Mouse (Mus musculus): ENCODE measurements at regions not wholly inside any gene's neighbourhood (a gene's known extent, or its start where the extent isn't known, plus 50 kb on each side); places are given as distances from the start of the nearest gene placed in this dataset.

DNA sequence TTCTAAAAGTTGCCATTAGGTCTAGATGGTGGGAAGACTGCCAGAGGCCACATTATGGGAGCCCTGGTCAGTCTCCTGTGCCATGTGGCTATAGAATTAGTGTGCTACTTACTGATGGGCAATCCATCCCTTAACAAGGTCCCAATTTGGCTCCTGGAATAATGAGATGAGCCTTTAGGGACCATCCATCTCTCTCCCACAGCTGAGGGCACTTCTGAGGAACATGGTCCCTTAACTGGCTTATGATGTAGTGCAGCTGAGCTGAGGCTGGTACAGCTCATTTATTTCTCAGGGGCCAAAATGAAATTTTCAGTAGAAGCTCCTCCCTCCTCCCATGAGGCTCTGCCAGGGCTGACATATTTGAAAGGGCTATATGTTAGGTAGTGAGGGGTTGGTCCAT is 697.9 kb downstream of the Hs3st4 start:
- DNase-seq (ENCODE audit: extremely low spot score in 1 of 2, low spot score in 2 of 2) = no peak
- Histone ChIP-seq H3K27ac (peak overlapping the region; percentile 45), H3K4me3 (no peak overlapping the region)
- intact Hi-C loops (cut with DNase I) = loop anchor here (5.0 to 10.0 kb wide), 2 partner anchors 107 to 254 kb away; no protein-coding TSS in a partner anchor
- TF ChIP-seq CTCF (IDR thresholded peaks at IDR 0.05) = no peak

DNA sequence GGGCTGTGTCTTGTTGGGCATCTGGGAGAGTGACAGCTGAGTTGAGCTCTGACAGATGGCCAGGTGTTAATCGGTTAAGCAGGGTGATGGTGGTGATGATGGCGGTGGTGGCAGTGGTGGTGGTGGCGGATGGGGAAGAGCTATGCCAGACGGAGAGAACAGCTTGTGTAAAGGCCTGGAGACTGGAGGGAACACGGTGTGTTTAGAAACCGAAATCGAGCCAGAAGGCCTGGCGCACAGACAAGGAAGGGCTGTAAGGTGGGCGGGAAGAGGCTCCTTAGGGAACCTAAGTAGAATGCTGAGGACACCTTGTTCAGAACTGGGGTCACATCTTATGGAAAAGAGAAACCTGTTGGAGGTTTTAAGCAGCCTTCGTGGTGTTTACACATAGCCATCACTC is 698.5 kb downstream of the Hs3st4 start:
- intact Hi-C loops (cut with DNase I) = loop anchor here (1.0 to 10.0 kb wide), 5 partner anchors 10 to 254 kb away; no protein-coding TSS in a partner anchor
- TF ChIP-seq CTCF (IDR thresholded peaks at IDR 0.05) = no peak

DNA sequence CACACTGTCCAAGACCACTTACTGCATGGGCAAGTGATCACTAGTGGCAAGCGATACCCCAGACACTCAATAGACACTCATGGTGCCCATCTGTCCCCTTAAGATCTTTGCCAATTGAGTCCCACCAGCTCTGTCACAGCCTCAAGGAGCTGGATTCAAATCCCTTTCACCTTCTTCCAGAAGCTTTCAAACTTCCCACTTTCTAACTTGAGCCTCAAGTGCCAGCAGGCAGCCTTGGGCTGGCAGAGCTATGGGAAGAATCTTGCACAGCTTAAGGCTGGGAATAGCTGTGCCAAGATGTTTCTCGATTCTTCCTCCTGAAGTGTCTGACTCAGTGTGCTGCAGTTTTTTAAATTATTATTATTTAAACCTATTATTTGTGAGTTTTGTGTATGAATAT is 699.2 kb downstream of the Hs3st4 start:
- TF ChIP-seq CTCF (IDR thresholded peaks at IDR 0.05) = no peak
- no peak for DNase-seq (ENCODE audit: extremely low spot score in 1 of 2, low spot score in 2 of 2)
- Histone ChIP-seq H3K27ac (peak overlapping the region; percentile 68), H3K4me3 (no peak overlapping the region)
- intact Hi-C loops (cut with DNase I) = loop anchor here (1.0 to 10.0 kb wide), 5 partner anchors 11 to 253 kb away; no protein-coding TSS in a partner anchor

More for the DNA sequence above, 698.5 kb downstream of the Hs3st4 start:
- Histone ChIP-seq H3K4me3 (no peak overlapping the region), H3K27ac (peak overlapping the region; percentile 68)
- peak; percentile 46 to 72 for DNase-seq (ENCODE audit: extremely low spot score in 1 of 2, low spot score in 2 of 2)

DNA sequence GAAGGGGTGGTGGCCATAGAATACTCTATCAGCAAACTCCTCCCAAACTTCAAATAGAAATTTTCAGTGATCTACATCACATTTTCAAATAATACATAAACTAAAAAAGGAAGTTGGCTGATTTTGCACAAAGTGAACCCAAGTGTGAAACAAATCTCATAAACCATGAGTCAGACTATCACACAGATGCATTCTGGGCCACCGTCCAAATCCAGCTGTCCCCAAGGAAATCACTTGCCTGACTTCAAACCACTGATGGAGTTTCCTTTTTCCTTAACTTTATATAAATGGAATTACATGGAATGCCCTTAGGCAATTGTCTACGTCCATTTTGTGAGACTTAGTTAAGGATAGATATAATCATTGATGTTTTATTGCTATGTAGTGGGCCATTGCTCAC is 702.8 kb downstream of the Hs3st4 start:
- Histone ChIP-seq H3K27ac (no peak overlapping the region), H3K4me3 (no peak overlapping the region)
- DNase-seq (ENCODE audit: extremely low spot score in 1 of 2, low spot score in 2 of 2) = no peak
- no peak for TF ChIP-seq CTCF (IDR thresholded peaks at IDR 0.05)
- intact Hi-C loops (cut with DNase I) = loop anchor here (10.0 kb wide), 1 partner anchor 249 kb away; no protein-coding TSS in a partner anchor

- no peak overlapping the region; the same call in 1 of the 2 replicates for H3K27ac ChIP-seq
- no peak overlapping the region for H3K4me3 ChIP-seq
- intact Hi-C loops (cut with DNase I) = no loop called here
- DNase-seq (ENCODE audit: extremely low spot score in 1 of 2, low spot score in 2 of 2) = peak in 1 of 2 experiments; percentile 31
- TF ChIP-seq CTCF (IDR thresholded peaks at IDR 0.05) = no peak
Observed at GRCm38 (mm10) chr7:124704163-124704824, 721.6 kb downstream of the Hs3st4 start.

DNA sequence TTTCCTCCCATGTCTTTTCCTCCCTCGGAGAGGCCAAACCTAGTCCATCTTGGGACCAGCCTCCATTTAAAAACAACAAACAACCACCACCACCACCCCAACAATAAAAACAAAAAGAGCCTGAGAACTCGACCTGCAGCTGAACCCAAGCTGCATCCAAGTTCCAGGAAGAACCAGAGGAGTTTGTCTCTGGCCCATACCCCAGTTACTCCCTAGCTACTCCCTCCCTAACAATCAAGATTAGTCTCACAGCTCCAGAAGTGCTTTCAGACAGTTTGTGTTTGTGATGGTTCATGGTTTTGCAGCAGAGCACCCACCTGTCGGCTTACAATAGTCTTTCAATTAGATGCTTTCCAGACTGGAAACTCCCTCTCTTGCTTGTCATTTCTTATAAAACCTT is 724.5 kb downstream of the Hs3st4 start:
- intact Hi-C loops (cut with DNase I) = no loop called here
- DNase-seq (ENCODE audit: extremely low spot score in 1 of 2, low spot score in 2 of 2) = no peak
- Histone ChIP-seq H3K27ac (no peak overlapping the region), H3K4me3 (no peak overlapping the region)
- no peak for TF ChIP-seq CTCF (IDR thresholded peaks at IDR 0.05)

- TF ChIP-seq CTCF (IDR thresholded peaks at IDR 0.05) = no peak
- intact Hi-C loops (cut with DNase I) = loop anchor here (1.0 to 2.0 kb wide), 3 partner anchors 28 to 39 kb away; no protein-coding TSS in a partner anchor
Observed at GRCm38 (mm10) chr7:124708771-124709485, 726.3 kb downstream of the Hs3st4 start.

GRCm38 (mm10) chr7:124720927-124721326 is 723.5 kb upstream of the Kdm8 start:
- no peak for TF ChIP-seq CTCF (IDR thresholded peaks at IDR 0.05)
- Histone ChIP-seq H3K4me3 (no peak overlapping the region), H3K27ac (no peak overlapping the region)
- intact Hi-C loops (cut with DNase I) = no loop called here
- DNase-seq (ENCODE audit: extremely low spot score in 1 of 2, low spot score in 2 of 2) = no peak

More at GRCm38 (mm10) chr7:124708771-124709485, 726.3 kb downstream of the Hs3st4 start:
- no peak overlapping the region for H3K4me3 ChIP-seq
- DNase-seq (ENCODE audit: extremely low spot score in 1 of 2, low spot score in 2 of 2) = peak; percentile 56 to 68
- H3K27ac ChIP-seq = peak overlapping the region; percentile 73

DNA sequence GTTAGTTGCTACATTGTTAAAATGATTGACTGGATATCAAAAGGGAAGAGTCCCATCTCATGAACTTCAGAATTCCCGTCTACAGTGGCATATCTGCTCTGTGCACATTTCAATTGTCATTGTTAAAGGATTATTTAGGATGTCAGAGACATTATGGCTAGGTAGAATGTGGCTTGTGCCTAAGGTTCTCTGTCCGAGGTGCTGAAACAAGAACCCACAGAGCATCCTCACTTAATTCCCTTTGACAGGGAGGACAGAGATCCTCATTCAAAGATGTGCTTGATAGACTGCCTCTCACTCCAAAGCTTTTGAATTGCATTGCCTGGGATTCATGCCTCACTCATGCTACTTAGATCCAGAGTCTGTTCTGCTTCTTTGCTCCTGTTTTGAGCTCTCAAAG is 702.4 kb upstream of the Kdm8 start:
- no peak for TF ChIP-seq CTCF (IDR thresholded peaks at IDR 0.05)
- H3K27ac ChIP-seq = no peak overlapping the region
- no peak overlapping the region for H3K4me3 ChIP-seq
- no peak for DNase-seq (ENCODE audit: extremely low spot score in 1 of 2, low spot score in 2 of 2)
- intact Hi-C loops (cut with DNase I) = no loop called here

GRCm38 (mm10) chr7:124746321-124746720 is 698.2 kb upstream of the Kdm8 start:
- no peak for DNase-seq (ENCODE audit: extremely low spot score in 1 of 2, low spot score in 2 of 2)
- Histone ChIP-seq H3K27ac (peak overlapping the region; percentile 53; the same call in 1 of the 2 replicates), H3K4me3 (no peak overlapping the region)
- intact Hi-C loops (cut with DNase I) = loop anchor here (5.0 kb wide), 2 partner anchors 371 to 509 kb away; no protein-coding TSS in a partner anchor
- TF ChIP-seq CTCF (IDR thresholded peaks at IDR 0.05) = no peak

GRCm38 (mm10) chr7:124748396-124748795 is 696.1 kb upstream of the Kdm8 start:
- no peak overlapping the region for H3K27ac ChIP-seq
- TF ChIP-seq CTCF (IDR thresholded peaks at IDR 0.05) = no peak
- intact Hi-C loops (cut with DNase I) = loop anchor here (1.0 to 5.0 kb wide), 8 partner anchors 11 to 511 kb away; no protein-coding TSS in a partner anchor
- peak; percentile 33 to 44 for DNase-seq (ENCODE audit: extremely low spot score in 1 of 2, low spot score in 2 of 2)
- no peak overlapping the region for H3K4me3 ChIP-seq

- intact Hi-C loops (cut with DNase I) = loop anchor here (1.0 kb wide), 1 partner anchor 11 kb away; no protein-coding TSS in a partner anchor
- 0 out of 2 replicates have a peak overlapping the region, but pooled peaks have one; percentile 8 for H3K27ac ChIP-seq
- TF ChIP-seq CTCF (IDR thresholded peaks at IDR 0.05) = no peak
- no peak overlapping the region for H3K4me3 ChIP-seq
- no peak for DNase-seq (ENCODE audit: extremely low spot score in 1 of 2, low spot score in 2 of 2)
Observed at GRCm38 (mm10) chr7:124759084-124759483, 685.4 kb upstream of the Kdm8 start.

Measured in left cerebral cortex, adult 2 months (tissue).